Mouse (Mus musculus): ENCODE data around the gene Olfr642.

- TF ChIP-seq CTCF (IDR thresholded peaks at IDR 0.05; ENCODE audit: low read depth, low read length) (no peak), TAL1 (conservative IDR thresholded peaks at IDR 0.05; ENCODE audit: low read depth, low read length) (no peak), POLR2AphosphoS5 (IDR thresholded peaks at IDR 0.05; ENCODE audit: insufficient replicate concordance, low read depth, low read length) (no peak)
Measured at GRCm38 (mm10) chr7:103999124-103999523, 53.3 kb downstream of the Olfr642 start.

Data from G1E (cell line).